In genomic region chr4:42943341-42943740, GRCm38 (mm10) we compare ENCODE assay signal across 18 mouse cellular contexts. TPM values are rescaled to one million over a fixed set of nuclear protein-coding genes. Genes with fewer than 3 reads are reported as not detected.
DNase-seq lines count a peak whose midpoint lies in the region; ATAC-seq and TF ChIP-seq lines count a peak whose summit lies in the region.
"Had no signal": no experiment of that assay in that cellular context is flagged by ENCODE, and none has a peak within 500 bp of the region (broad histone marks: within the 10 kb centered on the region; RNA-seq: fewer than 3 reads in every experiment).

No protein-coding gene starts in this region.

- TF ChIP-seq EP300 in lung, postnatal 0 days (IDR thresholded peaks at IDR 0.05), result no peak

- no peak overlapping the region for H3K9ac ChIP-seq in hindbrain, embryonic 13.5 days
- H3K9ac ChIP-seq in lung, embryonic 16.5 days (ENCODE audit: low read length), result no peak overlapping the region
- H3K9ac ChIP-seq in lung, postnatal 0 days (replicated peaks; ENCODE audit: low read depth), result no peak overlapping the region
- H3K9ac ChIP-seq: embryonic facial prominence, embryonic 13.5 days; hindbrain, embryonic 15.5 days; midbrain, embryonic 12.5 days had no signal

- DNase-seq in hindbrain, embryonic 10.5 days (ENCODE audit: low spot score), result no peak
- DNase-seq in lung, postnatal 0 days (ENCODE audit: low spot score), result no peak
- DNase-seq in right cerebral cortex, postnatal 14 days, result peak; percentile 16
- DNase-seq in right cerebral cortex, adult 2 months (ENCODE audit: low spot score in 2 of 2), result no peak
- DNase-seq in frontal cortex, postnatal 10 days (ENCODE audit: low spot score in 2 of 2), result no peak
- DNase-seq: cerebellum, adult 8-10 months; gastrocnemius, postnatal 25 days; liver; retina, postnatal 1 day; thymus, postnatal 25 days had no signal

- H3K27ac ChIP-seq in hindbrain, embryonic 13.5 days, result peak overlapping the region; percentile 66
- no peak overlapping the region for H3K27ac ChIP-seq in hindbrain, embryonic 10.5 days
- no peak overlapping the region for H3K27ac ChIP-seq in lung, embryonic 16.5 days (ENCODE audit: low read length)
- H3K27ac ChIP-seq in lung, postnatal 0 days (ENCODE audit: low read length), result no peak overlapping the region
- H3K27ac ChIP-seq: embryonic facial prominence, embryonic 13.5 days; hindbrain, embryonic 15.5 days; macrophage; midbrain, embryonic 12.5 days had no signal

- no peaks in the 10 kb centered on the region for H3K9me3 ChIP-seq in hindbrain, embryonic 13.5 days
- no peaks in the 10 kb centered on the region for H3K9me3 ChIP-seq in hindbrain, embryonic 10.5 days
- no peaks in the 10 kb centered on the region for H3K9me3 ChIP-seq in lung, embryonic 16.5 days (ENCODE audit: control insufficient read depth, low read length)
- no peaks in the 10 kb centered on the region for H3K9me3 ChIP-seq in lung, postnatal 0 days (ENCODE audit: low read length)
- H3K9me3 ChIP-seq: embryonic facial prominence, embryonic 13.5 days; hindbrain, embryonic 15.5 days; midbrain, embryonic 12.5 days had no signal

- no peak; the same call in 1 of the 2 replicates for ATAC-seq in hindbrain, embryonic 13.5 days (ENCODE audit: low FRiP score)
- peak; percentile 40; the same call in 1 of the 2 replicates for ATAC-seq in lung, embryonic 16.5 days (ENCODE audit: low read depth)
- ATAC-seq in lung, postnatal 0 days, result no peak
- ATAC-seq: intestine, postnatal 0 days had no signal

- peaks cover 19% of the 10 kb centered on the region; the same call in 1 of the 2 replicates for H3K27me3 ChIP-seq in hindbrain, embryonic 13.5 days
- H3K27me3 ChIP-seq in hindbrain, embryonic 10.5 days (ENCODE audit: insufficient read depth, poor library complexity, severe bottlenecking), result peaks cover 27% of the 10 kb centered on the region
- peaks cover 7% of the 10 kb centered on the region; the same call in 1 of the 2 replicates for H3K27me3 ChIP-seq in lung, embryonic 16.5 days (ENCODE audit: control insufficient read depth, insufficient read depth, low read depth, low read length)
- H3K27me3 ChIP-seq in lung, postnatal 0 days (replicated peaks; ENCODE audit: insufficient read depth, low read length), result 0 out of 2 replicates have a peak, but pooled peaks cover 4% of the 10 kb centered on the region
- H3K27me3 ChIP-seq: hindbrain, embryonic 15.5 days had no signal

- H3K4me2 ChIP-seq in hindbrain, embryonic 13.5 days, result no peak overlapping the region
- no peak overlapping the region for H3K4me2 ChIP-seq in lung, embryonic 16.5 days (ENCODE audit: low read depth, low read length)
- H3K4me2 ChIP-seq in lung, postnatal 0 days (replicated peaks; ENCODE audit: low read depth, low read length), result no peak overlapping the region
- H3K4me2 ChIP-seq: embryonic facial prominence, embryonic 13.5 days; hindbrain, embryonic 15.5 days; midbrain, embryonic 12.5 days had no signal

- TF ChIP-seq CTCF in lung, postnatal 0 days (IDR thresholded peaks at IDR 0.05), result no peak

- 58% methylated on average over 5 of the region's 5 CpGs for WGBS in hindbrain, embryonic 13.5 days
- 91% methylated on average over 5 of the region's 5 CpGs for WGBS in hindbrain, embryonic 10.5 days
- 52% methylated on average over 5 of the region's 5 CpGs for WGBS in lung, embryonic 16.5 days
- WGBS in lung, postnatal 0 days, result 58% methylated on average over 5 of the region's 5 CpGs

- H3K4me3 ChIP-seq in hindbrain, embryonic 13.5 days, result no peak overlapping the region
- H3K4me3 ChIP-seq in hindbrain, embryonic 10.5 days, result no peak overlapping the region
- no peak overlapping the region for H3K4me3 ChIP-seq in lung, embryonic 16.5 days (ENCODE audit: low read length)
- H3K4me3 ChIP-seq in lung, postnatal 0 days (ENCODE audit: low read depth, low read length), result no peak overlapping the region
- H3K4me3 ChIP-seq: embryonic facial prominence, embryonic 13.5 days; hindbrain, embryonic 15.5 days; midbrain, embryonic 12.5 days had no signal

- peaks cover 29% of the 10 kb centered on the region for H3K36me3 ChIP-seq in hindbrain, embryonic 13.5 days
- no peaks in the 10 kb centered on the region for H3K36me3 ChIP-seq in hindbrain, embryonic 10.5 days
- H3K36me3 ChIP-seq in lung, embryonic 16.5 days (ENCODE audit: control insufficient read depth, insufficient read depth, low read length), result no peaks in the 10 kb centered on the region
- H3K36me3 ChIP-seq in lung, postnatal 0 days (ENCODE audit: insufficient read depth, low read length), result no peaks in the 10 kb centered on the region
- H3K36me3 ChIP-seq: embryonic facial prominence, embryonic 13.5 days; midbrain, embryonic 12.5 days had no signal

- H3K4me1 ChIP-seq in hindbrain, embryonic 13.5 days (replicated peaks), result peaks cover 28% of the 10 kb centered on the region
- H3K4me1 ChIP-seq in hindbrain, embryonic 10.5 days (replicated peaks), result peaks cover 25% of the 10 kb centered on the region
- H3K4me1 ChIP-seq in lung, embryonic 16.5 days (replicated peaks; ENCODE audit: control insufficient read depth, insufficient read depth, low read length), result 0 out of 2 replicates have a peak, but pooled peaks cover 3% of the 10 kb centered on the region
- H3K4me1 ChIP-seq in lung, postnatal 0 days (ENCODE audit: insufficient read depth, low read depth, low read length), result no peaks in the 10 kb centered on the region

RNA-seq across cellular contexts. Expression of gene Dnajb5, which starts 6.3 kb away (rescaled TPM):
- polyA plus RNA-seq in hindbrain, embryonic 13.5 days (2015; fragmentation: Nextera tagmentation; extraction: Ambion mirVana), result 51.0 and 51.2 TPM in 2 replicates
- polyA plus RNA-seq in hindbrain, embryonic 10.5 days (2016; fragmentation: Nextera tagmentation; extraction: Ambion mirVana), result 14.0 and 17.6 TPM in 2 replicates
- 6.2 and 7.3 TPM in 2 replicates for polyA plus RNA-seq in lung, embryonic 16.5 days (2015; fragmentation: Nextera tagmentation; extraction: Ambion mirVana)
- polyA plus RNA-seq in lung, postnatal 0 days (2015; fragmentation: Nextera tagmentation; extraction: Ambion mirVana), result 5.7 and 6.2 TPM in 2 replicates

RNA-seq across cellular contexts. Expression of gene 1700022I11Rik, which starts 26.1 kb away (rescaled TPM):
- polyA plus RNA-seq in hindbrain, embryonic 13.5 days (2015; fragmentation: Nextera tagmentation; extraction: Ambion mirVana), result 0.63 and 0.70 TPM in 2 replicates
- polyA plus RNA-seq in hindbrain, embryonic 10.5 days (2016; fragmentation: Nextera tagmentation; extraction: Ambion mirVana), result 0.75 and 0.95 TPM in 2 replicates
- polyA plus RNA-seq in lung, embryonic 16.5 days (2015; fragmentation: Nextera tagmentation; extraction: Ambion mirVana), result 0.44 and 0.53 TPM in 2 replicates
- 0.30 TPM in 1 of 2 replicates, not detected in the other for polyA plus RNA-seq in lung, postnatal 0 days (2015; fragmentation: Nextera tagmentation; extraction: Ambion mirVana)

RNA-seq across cellular contexts. Expression of gene Phf24, which starts 26.9 kb away (rescaled TPM):
- 21.7 and 23.0 TPM in 2 replicates for polyA plus RNA-seq in hindbrain, embryonic 13.5 days (2015; fragmentation: Nextera tagmentation; extraction: Ambion mirVana)
- polyA plus RNA-seq in hindbrain, embryonic 10.5 days (2016; fragmentation: Nextera tagmentation; extraction: Ambion mirVana), result 1.6 and 2.5 TPM in 2 replicates
- polyA plus RNA-seq in lung, embryonic 16.5 days (2015; fragmentation: Nextera tagmentation; extraction: Ambion mirVana), result 0.39 and 0.50 TPM in 2 replicates
- 0.29 and 0.31 TPM in 2 replicates for polyA plus RNA-seq in lung, postnatal 0 days (2015; fragmentation: Nextera tagmentation; extraction: Ambion mirVana)
- polyA plus RNA-seq: C2C12, macrophage had no signal

RNA-seq across cellular contexts. Expression of gene Vcp, which starts 57.0 kb away (rescaled TPM):
- polyA plus RNA-seq in hindbrain, embryonic 13.5 days (2015; fragmentation: Nextera tagmentation; extraction: Ambion mirVana), result 524 and 526 TPM in 2 replicates
- 600 and 640 TPM in 2 replicates for polyA plus RNA-seq in hindbrain, embryonic 10.5 days (2016; fragmentation: Nextera tagmentation; extraction: Ambion mirVana)
- 482 and 519 TPM in 2 replicates for polyA plus RNA-seq in lung, embryonic 16.5 days (2015; fragmentation: Nextera tagmentation; extraction: Ambion mirVana)
- 242 and 262 TPM in 2 replicates for polyA plus RNA-seq in lung, postnatal 0 days (2015; fragmentation: Nextera tagmentation; extraction: Ambion mirVana)
